Mouse (Mus musculus) midbrain, postnatal 0 days (tissue): Measurements from ENCODE around the gene Gm36176. TPM values are rescaled to one million over a fixed set of nuclear protein-coding genes. Genes with fewer than 3 reads are reported as not detected.

ENCODE experiments used
- ATAC-seq: fragments of 200-750 bp; cut with Nextera tagmentation; 2 replicates; pipeline ENCODE4 v1.8.0; 2017; ENCODE audit warnings: moderate number of reproducible peaks, mild to moderate bottlenecking, moderate TSS enrichment, moderate library complexity; ENCODE audit not compliant: low FRiP score
- DNase-seq: peaks from one replicate; pipeline ENCODE4 v3.0.0-alpha.2; 2015; ENCODE audit warnings: low spot score
- H3K27ac ChIP-seq: fragments of 300-500 bp; sonication (generic); 2 replicates; pipeline ENCODE4 v1.5.1; 2014; ENCODE audit warnings: low read depth, mild to moderate bottlenecking, low read length, mixed read lengths
- H3K27me3 ChIP-seq: fragments of 300-500 bp; sonication (generic); 2 replicates; pipeline ENCODE4 v1.6.1; 2014; ENCODE audit warnings: low read length, control low read depth, mixed read lengths; ENCODE audit not compliant: insufficient read depth
- H3K36me3 ChIP-seq: fragments of 300-500 bp; sonication (generic); 2 replicates; pipeline ENCODE4 v1.6.1; 2014; ENCODE audit warnings: low read length, control low read depth, mixed read lengths; ENCODE audit not compliant: insufficient read depth
- H3K4me1 ChIP-seq: fragments of 300-500 bp; sonication (generic); 2 replicates; pipeline ENCODE4 v1.6.1; 2014; ENCODE audit warnings: mild to moderate bottlenecking, control low read depth, antibody characterized with exemption, low read length, mixed read lengths; ENCODE audit not compliant: insufficient read depth
- H3K4me2 ChIP-seq: fragments of 300-500 bp; sonication (generic); 2 replicates; pipeline ENCODE4 v1.6.1; 2014; ENCODE audit warnings: low read depth, mild to moderate bottlenecking, low read length, mixed read lengths; ENCODE audit not compliant: poor library complexity, severe bottlenecking
- H3K4me3 ChIP-seq: fragments of 300-500 bp; sonication (generic); 2 replicates; pipeline ENCODE4 v1.5.1; 2014; ENCODE audit warnings: low read depth, mild to moderate bottlenecking, low read length, moderate library complexity
- H3K9ac ChIP-seq: fragments of 300-500 bp; sonication (generic); replicated peaks from 2 replicates; pipeline ENCODE4 v1.6.1; 2014; ENCODE audit warnings: mild to moderate bottlenecking, low read length, moderate library complexity, mixed read lengths; ENCODE audit not compliant: poor library complexity, severe bottlenecking
- H3K9me3 ChIP-seq: fragments of 300-500 bp; sonication (generic); 2 replicates; pipeline ENCODE4 v1.6.1; 2016; ENCODE audit warnings: low read length, control low read depth
- CTCF ChIP-seq: IDR thresholded peaks from 2 replicates; pipeline ENCODE4 v1.5.1; 2016; ENCODE audit warnings: antibody characterized with exemption, mild to moderate bottlenecking
- WGBS: fragments of 180-500 bp; shearing (Covaris S2); extraction: QIAGEN DNeasy Blood & Tissue Kit; methylation state at CpG from one replicate; pipeline ENCODE4 v1.1.7; 2014; 5-methylcytosine and 5-hydroxymethylcytosine counted together
- polyA plus RNA-seq: library from polyadenylated mRNA; unstranded; fragments of >200 nt; fragmentation: Nextera tagmentation; extraction: Ambion mirVana; gene quantifications from 2 replicates; pipeline ENCODE4 v1.2.1, GENCODE M21; 2015
- total RNA-seq: library from RNA; depleted of rRNA; stranded (reverse); fragments of >200 nt; gene quantifications from 2 replicates; pipeline ENCODE4 v1.2.3, GENCODE M21; 2014

The Gm36176 gene
- total and polyA plus RNA-seq, 2 experiments from 2014 or later, result not detected

DNA sequence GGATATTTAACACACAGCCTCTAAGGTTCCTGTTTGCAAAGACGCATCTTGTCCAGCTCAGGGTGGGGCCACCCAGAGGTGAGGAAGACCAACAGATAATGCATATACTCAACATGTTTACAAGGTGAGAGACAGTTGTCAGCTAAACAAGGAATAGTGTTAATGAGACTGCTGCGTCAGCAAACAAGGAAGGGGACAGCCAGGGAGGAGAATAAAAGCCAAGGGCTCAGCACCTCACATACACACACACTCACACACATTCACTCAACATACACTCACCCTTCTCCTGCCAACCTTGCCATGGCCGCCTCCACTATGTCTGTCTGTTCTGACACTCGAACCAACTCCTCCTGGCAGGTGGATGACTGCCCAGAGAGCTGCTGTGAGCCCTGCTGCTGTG is 32.2 kb upstream of the Gm36176 start, which contains the start of gene Gm2696:
Gene Gm2696 (plus strand): TSS at position 301 of the 400 bp plus-strand sequence.
- Histone ChIP-seq H3K9me3 (no peaks in the 10 kb centered on the region), H3K36me3 (no peaks in the 10 kb centered on the region), H3K9ac (no peak within 1 kb of the TSS), H3K4me3 (no peak within 1 kb of the TSS), H3K4me1 (no peaks in the 10 kb centered on the region), H3K27me3 (no peaks in the 10 kb centered on the region; the same call in 1 of the 2 replicates), H3K27ac (no peak within 1 kb of the TSS), H3K4me2 (no peak within 1 kb of the TSS)
- 55% methylated on average over 4 of the region's 4 CpGs for WGBS
- DNase-seq (no peak), ATAC-seq (no peak)
- no peak for TF ChIP-seq CTCF

DNA sequence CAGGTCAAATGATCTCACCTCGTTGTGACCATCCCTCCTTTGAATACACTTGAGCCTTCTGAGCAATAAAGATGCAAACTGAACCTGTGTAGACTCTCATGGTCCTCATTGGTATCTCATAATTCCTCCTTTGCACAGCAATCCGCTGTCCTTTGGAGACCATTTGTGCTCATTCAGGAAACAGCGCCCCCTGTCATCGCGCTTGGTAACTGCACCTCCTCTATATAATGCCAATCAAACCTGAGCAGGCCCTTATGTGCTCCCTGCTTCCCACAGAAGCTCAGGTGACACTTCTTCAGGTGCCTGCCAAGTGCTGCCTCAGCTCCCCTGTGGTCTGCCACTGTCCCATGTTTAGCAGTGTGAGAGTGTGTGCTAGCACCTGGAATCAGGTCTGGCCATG is 31.1 kb upstream of the Gm36176 start:
- Histone ChIP-seq H3K27me3 (no peaks in the 10 kb centered on the region; the same call in 1 of the 2 replicates), H3K9me3 (no peaks in the 10 kb centered on the region), H3K9ac (no peak overlapping the region), H3K4me3 (no peak overlapping the region), H3K27ac (no peak overlapping the region), H3K36me3 (no peaks in the 10 kb centered on the region), H3K4me2 (no peak overlapping the region), H3K4me1 (no peaks in the 10 kb centered on the region)
- ATAC-seq (no peak), DNase-seq (peak; percentile 36)
- peak; percentile 73 for TF ChIP-seq CTCF
- 35% methylated on average over 5 of the region's 5 CpGs for WGBS

DNA sequence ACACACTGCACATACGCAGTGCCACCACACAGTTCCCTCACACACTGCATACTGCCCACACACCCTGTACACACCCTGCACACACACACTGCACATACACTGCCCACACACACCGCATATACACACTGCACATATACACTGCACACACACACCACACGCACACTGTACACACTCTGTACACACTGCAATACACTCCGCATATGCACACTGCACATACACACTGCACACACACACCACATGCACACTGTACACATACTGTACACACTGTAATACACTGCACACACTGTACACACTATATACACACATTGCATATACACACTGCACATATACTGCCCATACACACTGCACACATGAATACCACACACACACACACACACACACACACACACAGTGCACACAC is 28.1 kb upstream of the Gm36176 start:
- Histone ChIP-seq H3K9me3 (no peaks in the 10 kb centered on the region), H3K4me3 (no peak overlapping the region), H3K4me1 (no peaks in the 10 kb centered on the region), H3K9ac (no peak overlapping the region), H3K36me3 (no peaks in the 10 kb centered on the region), H3K4me2 (no peak overlapping the region), H3K27ac (no peak overlapping the region), H3K27me3 (no peaks in the 10 kb centered on the region; the same call in 1 of the 2 replicates)
- WGBS, result 98% methylated on average over 4 of the region's 4 CpGs
- DNase-seq, result no peak
- ATAC-seq, result peak; percentile 61
- TF ChIP-seq CTCF, result no peak

DNA sequence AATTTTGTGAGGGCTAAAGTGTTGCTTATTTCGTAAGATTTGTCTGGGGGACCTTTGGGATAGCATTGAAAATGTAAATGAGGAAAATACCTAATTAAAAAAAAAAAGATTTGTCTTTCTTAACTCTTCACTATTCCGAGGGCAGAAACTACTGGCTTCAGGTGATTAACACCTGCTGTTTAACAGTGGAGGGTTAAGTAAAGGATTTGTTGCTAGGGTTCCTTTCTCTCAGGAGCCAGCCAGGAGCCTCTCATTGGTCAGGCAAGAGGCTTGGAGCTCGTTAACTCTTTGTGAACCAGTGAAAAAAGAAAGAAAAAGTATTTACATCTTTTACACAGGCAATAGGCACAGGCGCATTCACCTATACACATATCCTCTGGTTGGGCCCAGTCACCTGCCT is 27.4 kb upstream of the Gm36176 start:
- Histone ChIP-seq H3K36me3 (no peaks in the 10 kb centered on the region), H3K27ac (no peak overlapping the region)

DNA sequence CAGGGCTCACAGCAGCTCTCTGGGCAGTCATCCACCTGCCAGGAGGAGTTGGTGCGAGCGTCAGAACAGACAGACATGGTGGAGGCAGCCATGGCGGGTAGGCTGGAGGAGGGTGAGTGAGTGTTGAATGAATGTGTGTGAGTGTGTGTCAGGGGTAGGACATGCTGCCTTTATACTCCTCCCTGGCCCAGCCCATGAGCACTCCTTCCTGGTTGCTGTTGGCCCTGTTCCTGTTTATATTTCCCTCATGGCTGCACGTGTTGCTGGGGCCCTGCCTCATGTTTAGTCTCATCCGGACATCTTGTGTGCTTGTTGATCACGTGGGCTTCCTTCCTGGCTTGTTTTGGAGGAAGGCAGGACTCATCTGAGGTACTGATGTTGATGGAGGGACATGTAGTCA is 19.7 kb upstream of the Gm36176 start, which contains the start of gene Krtap10-4:
Gene Krtap10-4 (minus strand): TSS at position 145 of the 400 bp plus-strand sequence.
- WGBS, result 70% methylated on average over 6 of the region's 6 CpGs
- Histone ChIP-seq H3K4me3 (no peak within 1 kb of the TSS), H3K9ac (no peak within 1 kb of the TSS), H3K27ac (no peak within 1 kb of the TSS), H3K36me3 (no peaks in the 10 kb centered on the region), H3K4me1 (no peaks in the 10 kb centered on the region), H3K27me3 (no peaks in the 10 kb centered on the region), H3K4me2 (no peak within 1 kb of the TSS), H3K9me3 (no peaks in the 10 kb centered on the region)
- DNase-seq (no peak), ATAC-seq (no peak)
- no peak for TF ChIP-seq CTCF

More for the DNA sequence above, 27.4 kb upstream of the Gm36176 start:
- Histone ChIP-seq H3K4me1 (no peaks in the 10 kb centered on the region), H3K9me3 (no peaks in the 10 kb centered on the region), H3K4me3 (no peak overlapping the region), H3K9ac (no peak overlapping the region), H3K4me2 (peak overlapping the region; percentile 20; the same call in 1 of the 2 replicates), H3K27me3 (no peaks in the 10 kb centered on the region; the same call in 1 of the 2 replicates)
- DNase-seq (peak; percentile 16), ATAC-seq (0 out of 2 replicates have a peak, but pooled peaks have one; percentile 66)
- TF ChIP-seq CTCF, result no peak
- WGBS, result 33% methylated on average over 4 of the region's 4 CpGs

DNA sequence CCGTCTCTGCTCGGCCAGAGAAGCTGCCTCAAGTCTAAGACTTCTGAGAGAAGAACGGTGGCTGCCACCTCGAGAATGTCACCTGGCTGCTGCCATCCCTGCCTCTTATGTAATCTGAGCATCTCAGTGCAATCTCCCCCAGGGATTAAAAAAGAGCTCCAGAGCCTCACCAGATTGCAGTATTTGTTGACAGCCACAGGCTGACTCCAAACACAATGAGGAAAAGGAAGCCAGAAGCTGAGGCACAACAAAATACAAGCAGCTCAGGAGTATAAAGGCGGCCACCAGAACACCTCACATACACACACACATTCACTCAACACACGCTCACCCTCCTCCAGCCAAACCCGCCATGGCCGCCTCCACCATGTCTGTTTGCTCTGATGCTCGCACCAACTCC is 11.0 kb upstream of the Gm36176 start, which contains the start of gene Krtap10-10:
Gene Krtap10-10 (plus strand): TSS at position 301 of the 400 bp plus-strand sequence.
- DNase-seq (no peak), ATAC-seq (no peak)
- H3K4me2 ChIP-seq, result no peak within 1 kb of the TSS
- H3K36me3 ChIP-seq, result no peaks in the 10 kb centered on the region
- H3K27me3 ChIP-seq, result no peaks in the 10 kb centered on the region
- TF ChIP-seq CTCF, result no peak
- WGBS, result 73% methylated on average over 9 of the region's 9 CpGs
- H3K27ac ChIP-seq, result no peak within 1 kb of the TSS
- no peaks in the 10 kb centered on the region for H3K9me3 ChIP-seq
- no peak within 1 kb of the TSS for H3K4me3 ChIP-seq
- H3K4me1 ChIP-seq, result no peaks in the 10 kb centered on the region
- no peak within 1 kb of the TSS for H3K9ac ChIP-seq
